Mouse (Mus musculus) midbrain, embryonic 10.5 days (tissue): Measurements from ENCODE around the gene Cdrt4. TPM values are rescaled to one million over a fixed set of nuclear protein-coding genes. Genes with fewer than 3 reads are reported as not detected.

Source experiments
- DNase-seq: peaks from one replicate; pipeline ENCODE4 v3.0.0-alpha.2; 2017; ENCODE audit warnings: low spot score
- H3K27ac ChIP-seq: fragments of 300-500 bp; sonication (generic); replicated peaks from 2 replicates; pipeline ENCODE4 v1.5.1; 2016; ENCODE audit warnings: mild to moderate bottlenecking
- H3K27me3 ChIP-seq: fragments of 300-500 bp; sonication (generic); 2 replicates; pipeline ENCODE4 v1.6.1; 2016; ENCODE audit warnings: low read depth, mild to moderate bottlenecking; ENCODE audit not compliant: poor library complexity, severe bottlenecking
- H3K36me3 ChIP-seq: fragments of 300-500 bp; sonication (generic); 2 replicates; pipeline ENCODE4 v1.6.1; 2016; ENCODE audit warnings: mild to moderate bottlenecking, moderate library complexity
- H3K4me1 ChIP-seq: fragments of 300-500 bp; sonication (generic); 2 replicates; pipeline ENCODE4 v1.6.1; 2016
- H3K4me3 ChIP-seq: fragments of 300-500 bp; sonication (generic); 2 replicates; pipeline ENCODE4 v1.5.1; 2016; ENCODE audit warnings: mild to moderate bottlenecking, moderate library complexity
- H3K9me3 ChIP-seq: fragments of 300-500 bp; sonication (generic); replicated peaks from 2 replicates; pipeline ENCODE4 v1.6.1; 2016; ENCODE audit warnings: mild to moderate bottlenecking
- WGBS: fragments of 180-500 bp; shearing (Covaris S2); methylation state at CpG from one replicate; pipeline ENCODE4 v1.1.7; 2016; 5-methylcytosine and 5-hydroxymethylcytosine counted together
- polyA plus RNA-seq: library from polyadenylated mRNA; unstranded; fragments of >200 nt; fragmentation: Nextera tagmentation; extraction: Ambion mirVana; gene quantifications from 2 replicates; pipeline ENCODE4 v1.2.1, GENCODE M21; 2016

Gene Cdrt4
- polyA plus RNA-seq, result not detected in 2 replicates

DNA sequence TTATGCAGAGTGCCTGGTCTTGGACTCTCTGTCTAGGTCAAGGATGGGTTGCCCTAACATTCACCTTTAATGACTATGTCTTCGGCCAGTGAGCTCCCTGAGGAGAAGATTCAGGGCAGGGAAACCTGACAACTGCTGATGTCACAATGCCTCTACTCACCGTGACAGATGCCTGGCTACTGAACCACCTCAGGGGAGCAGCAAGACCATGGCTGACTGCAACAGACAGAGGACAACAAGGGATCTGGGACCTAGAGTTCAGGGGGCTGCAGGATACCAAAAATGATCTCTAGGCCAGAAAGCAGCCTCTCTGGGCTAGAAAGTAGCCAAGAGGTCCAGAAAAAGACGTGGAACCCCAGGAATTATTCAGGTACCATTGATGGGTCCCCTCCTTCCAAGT lies at the start of gene Cdrt4:
Cdrt4 (plus strand) TSS at position 182 of the 400 bp plus-strand sequence.
- 79% methylated on average over 3 of the region's 3 CpGs for WGBS
- H3K9me3 ChIP-seq, result peaks cover 12% of the 10 kb centered on the region; the same call in 1 of the 2 replicates

DNA sequence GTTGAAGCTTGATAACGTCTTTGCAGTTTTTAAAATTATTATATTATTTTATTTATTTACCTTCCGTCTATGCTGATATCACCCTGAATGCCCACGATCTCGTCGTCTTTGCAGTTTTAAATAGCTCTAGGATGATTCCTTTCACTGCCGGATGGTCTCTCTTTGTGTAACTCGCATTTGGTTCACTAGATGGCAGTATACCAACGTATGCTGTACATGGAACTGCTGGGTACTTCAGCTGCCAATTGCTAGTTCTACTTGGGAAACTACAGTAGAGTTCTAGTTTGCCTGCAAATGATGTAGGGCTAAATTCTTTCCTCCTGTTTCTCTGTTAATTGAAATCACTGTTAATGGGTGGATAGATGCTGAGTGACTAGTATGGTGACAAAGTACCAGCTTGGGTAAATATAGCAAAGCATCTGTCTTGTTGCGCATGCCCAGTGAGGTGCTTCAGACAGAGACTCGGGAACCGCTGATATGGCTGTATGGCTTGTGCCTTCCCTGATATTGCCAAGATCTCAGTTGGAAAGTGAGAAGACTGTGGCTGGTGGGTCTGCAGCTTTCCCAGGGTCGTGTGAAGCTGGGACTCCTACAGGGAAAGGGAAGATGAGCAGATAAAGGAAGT lies 49.2 kb upstream of the Cdrt4 start:
- H3K4me3 ChIP-seq, result no peak overlapping the region
- peak; percentile 33 for DNase-seq
- H3K27ac ChIP-seq, result no peak overlapping the region
- no peaks in the 10 kb centered on the region for H3K27me3 ChIP-seq
- no peaks in the 10 kb centered on the region for H3K36me3 ChIP-seq
- H3K4me1 ChIP-seq, result peaks cover 5% of the 10 kb centered on the region; the same call in 1 of the 2 replicates
- H3K9me3 ChIP-seq, result no peaks in the 10 kb centered on the region
- 40% methylated on average over 12 of the region's 12 CpGs for WGBS

More for the DNA sequence above, at the start of gene Cdrt4:
- no peak within 1 kb of the TSS for H3K27ac ChIP-seq
- no peak for DNase-seq
- no peaks in the 10 kb centered on the region for H3K4me1 ChIP-seq
- no peaks in the 10 kb centered on the region for H3K36me3 ChIP-seq
- H3K27me3 ChIP-seq, result no peaks in the 10 kb centered on the region
- H3K4me3 ChIP-seq, result no peak within 1 kb of the TSS

DNA sequence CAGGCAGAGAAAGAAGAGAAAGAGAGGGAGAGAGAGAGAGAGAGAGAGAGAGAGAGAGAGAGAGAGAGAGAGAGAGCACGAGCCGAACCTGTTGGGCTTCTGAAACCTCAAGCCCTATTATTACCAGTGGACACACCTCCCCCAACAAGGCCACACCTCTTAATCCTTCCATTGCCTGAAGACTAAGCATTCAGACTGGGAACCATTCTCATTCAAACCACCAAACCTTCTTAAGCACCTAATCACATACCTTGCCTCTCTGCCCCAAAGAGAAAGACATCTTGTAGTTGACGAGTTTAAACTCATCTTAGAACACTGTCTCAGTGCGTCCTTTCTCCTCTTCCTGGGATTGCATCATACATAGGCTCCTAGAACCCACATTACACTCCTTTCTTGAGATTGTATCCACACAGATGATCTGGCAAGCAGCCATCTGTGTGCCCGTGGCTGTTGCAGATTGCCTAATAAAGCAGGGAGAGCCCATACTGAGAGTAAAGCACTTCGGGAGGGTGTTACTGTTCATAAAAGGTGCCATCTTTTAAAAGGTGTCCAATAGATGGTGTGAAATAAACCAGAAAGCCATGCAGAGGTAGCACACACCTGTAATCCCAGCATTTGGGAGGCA lies 47.0 kb upstream of the Cdrt4 start:
- H3K4me3 ChIP-seq, result no peak overlapping the region
- WGBS, result 57% methylated on average over 6 of the region's 6 CpGs
- no peaks in the 10 kb centered on the region for H3K9me3 ChIP-seq
- H3K27ac ChIP-seq, result no peak overlapping the region
- no peaks in the 10 kb centered on the region for H3K4me1 ChIP-seq
- DNase-seq, result no peak
- H3K27me3 ChIP-seq, result no peaks in the 10 kb centered on the region
- H3K36me3 ChIP-seq, result no peaks in the 10 kb centered on the region

DNA sequence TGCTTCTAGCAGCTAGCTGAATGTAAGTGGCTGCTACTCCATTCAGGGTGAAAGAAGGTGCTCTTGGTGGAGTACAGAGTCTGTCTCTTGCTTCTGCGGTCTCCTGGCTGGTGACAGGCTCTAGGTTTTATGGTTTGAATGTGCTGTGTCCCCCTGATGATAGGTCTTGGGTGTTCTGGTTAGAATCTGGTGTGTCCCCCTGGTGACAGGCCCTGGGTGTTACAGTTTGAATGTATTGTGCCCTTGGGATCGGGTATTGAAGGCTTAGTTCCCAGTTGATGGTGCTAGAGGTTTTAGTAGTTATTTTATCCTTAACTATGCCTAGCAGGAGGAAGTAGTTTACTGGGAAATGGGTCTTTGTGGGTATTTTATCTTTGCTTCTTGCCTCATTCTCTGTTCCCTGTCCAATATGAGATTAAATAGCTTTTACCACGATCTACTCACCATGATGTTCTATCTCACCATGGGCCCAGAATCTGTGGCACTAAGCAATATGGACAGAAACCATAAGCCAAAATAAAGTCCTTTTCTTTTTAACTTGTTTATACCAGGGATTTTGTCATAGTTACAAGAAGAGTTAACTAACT lies 41.2 kb upstream of the Cdrt4 start:
- H3K27me3 ChIP-seq, result no peaks in the 10 kb centered on the region
- 73% methylated on average over 3 of the region's 3 CpGs for WGBS
- H3K4me1 ChIP-seq, result peaks cover 10% of the 10 kb centered on the region
- H3K4me3 ChIP-seq, result no peak overlapping the region
- no peak overlapping the region for H3K27ac ChIP-seq
- H3K9me3 ChIP-seq, result no peaks in the 10 kb centered on the region
- no peaks in the 10 kb centered on the region for H3K36me3 ChIP-seq
- no peak for DNase-seq

DNA sequence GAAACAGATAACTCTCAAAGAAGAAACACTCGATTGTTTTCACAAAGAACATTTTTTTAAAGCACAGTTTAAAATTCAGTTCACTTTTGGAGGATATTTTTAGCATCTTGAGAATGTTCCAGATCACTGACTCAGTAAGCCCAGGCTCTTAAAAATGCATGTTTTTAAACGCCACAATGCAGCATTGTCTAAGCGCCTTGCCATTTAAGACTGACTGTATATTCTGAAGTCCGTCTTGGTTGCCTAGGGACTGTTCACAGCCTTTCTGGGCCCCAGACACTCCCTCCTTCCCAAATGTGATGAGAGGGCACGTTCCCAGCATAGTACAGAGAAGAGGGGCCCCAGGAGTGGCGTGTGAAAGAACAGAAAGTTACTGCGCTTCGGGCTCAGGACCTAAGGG lies 39.6 kb upstream of the Cdrt4 start:
- no peak overlapping the region for H3K4me3 ChIP-seq
- WGBS, result 60% methylated on average over 8 of the region's 8 CpGs
- H3K27ac ChIP-seq, result peak overlapping the region; percentile 63
- H3K36me3 ChIP-seq, result no peaks in the 10 kb centered on the region
- no peak for DNase-seq
- H3K4me1 ChIP-seq, result peaks cover 10% of the 10 kb centered on the region
- H3K9me3 ChIP-seq, result no peaks in the 10 kb centered on the region
- H3K27me3 ChIP-seq, result no peaks in the 10 kb centered on the region

DNA sequence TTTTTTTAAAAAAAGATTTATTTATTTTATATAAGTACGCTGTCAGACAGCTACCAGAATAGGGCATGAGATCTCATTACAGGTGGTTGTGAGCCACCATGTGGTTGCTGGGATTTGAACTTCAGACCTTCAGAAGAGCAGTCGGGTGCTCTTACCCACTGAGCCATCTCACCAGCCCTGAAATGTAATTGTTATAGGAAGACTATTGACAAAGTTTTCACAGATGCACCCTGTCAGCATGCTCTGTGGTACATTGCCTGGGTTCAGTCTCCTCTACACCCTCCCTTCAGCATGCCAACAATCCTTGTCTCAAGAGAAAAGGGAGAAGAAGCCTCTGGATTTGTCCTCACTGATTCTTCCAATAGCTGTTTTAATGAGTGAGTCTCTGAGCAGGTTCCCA lies 37.9 kb upstream of the Cdrt4 start:
- no peak overlapping the region for H3K27ac ChIP-seq
- H3K9me3 ChIP-seq, result no peaks in the 10 kb centered on the region
- H3K4me1 ChIP-seq, result peaks cover 19% of the 10 kb centered on the region
- H3K36me3 ChIP-seq, result no peaks in the 10 kb centered on the region
- WGBS, result 85% methylated on average over 2 of the region's 2 CpGs
- no peak overlapping the region for H3K4me3 ChIP-seq
- no peaks in the 10 kb centered on the region for H3K27me3 ChIP-seq
- no peak for DNase-seq

DNA sequence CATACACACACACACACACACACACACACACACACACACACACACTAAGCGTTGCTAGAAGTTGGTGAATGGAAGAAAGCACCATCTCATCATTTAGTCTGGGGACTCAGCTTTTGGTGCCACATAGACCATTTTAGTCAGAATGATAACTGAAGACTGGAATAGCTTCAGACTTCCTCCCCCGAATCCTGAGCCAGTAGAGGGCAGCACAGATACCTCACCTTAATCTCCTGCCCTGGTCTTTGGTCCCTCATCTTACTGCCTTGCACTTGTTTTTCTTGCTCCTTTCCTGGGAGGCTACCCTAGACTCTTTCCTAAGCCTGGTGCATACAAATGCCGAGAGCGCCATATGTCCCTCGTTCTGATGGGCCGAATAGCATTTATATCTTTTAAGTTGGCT lies 36.5 kb upstream of the Cdrt4 start:
- H3K4me3 ChIP-seq, result no peak overlapping the region
- no peak for DNase-seq
- H3K4me1 ChIP-seq, result peaks cover 19% of the 10 kb centered on the region
- 65% methylated on average over 6 of the region's 6 CpGs for WGBS
- no peaks in the 10 kb centered on the region for H3K27me3 ChIP-seq
- H3K9me3 ChIP-seq, result no peaks in the 10 kb centered on the region; the same call in 1 of the 2 replicates
- no peaks in the 10 kb centered on the region for H3K36me3 ChIP-seq
- H3K27ac ChIP-seq, result no peak overlapping the region

DNA sequence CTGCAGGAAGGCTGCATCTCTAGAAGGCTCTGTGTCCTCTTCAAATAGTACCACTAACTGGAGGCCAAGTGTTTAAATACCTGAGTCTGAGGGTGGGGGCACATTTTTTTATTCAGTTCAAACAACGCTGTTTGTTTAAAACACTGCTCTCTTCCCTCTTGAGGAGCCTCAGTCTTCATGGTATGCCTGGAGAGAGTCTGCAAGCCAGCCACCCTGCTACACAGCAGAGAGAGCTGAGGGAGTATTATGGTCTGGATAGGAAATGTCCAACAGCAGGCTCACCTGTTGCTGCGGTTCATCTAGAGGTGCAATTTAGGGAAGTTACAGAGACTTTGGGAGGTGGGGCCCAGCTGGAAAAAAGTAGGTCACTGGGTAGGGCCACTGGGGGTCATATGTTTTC lies 35.5 kb upstream of the Cdrt4 start:
- no peak for DNase-seq
- Histone ChIP-seq H3K27me3 (no peaks in the 10 kb centered on the region), H3K36me3 (no peaks in the 10 kb centered on the region), H3K4me3 (no peak overlapping the region), H3K9me3 (no peaks in the 10 kb centered on the region; the same call in 1 of the 2 replicates), H3K27ac (no peak overlapping the region), H3K4me1 (peaks cover 19% of the 10 kb centered on the region)
- WGBS, result 88% methylated on average over 2 of the region's 2 CpGs

DNA sequence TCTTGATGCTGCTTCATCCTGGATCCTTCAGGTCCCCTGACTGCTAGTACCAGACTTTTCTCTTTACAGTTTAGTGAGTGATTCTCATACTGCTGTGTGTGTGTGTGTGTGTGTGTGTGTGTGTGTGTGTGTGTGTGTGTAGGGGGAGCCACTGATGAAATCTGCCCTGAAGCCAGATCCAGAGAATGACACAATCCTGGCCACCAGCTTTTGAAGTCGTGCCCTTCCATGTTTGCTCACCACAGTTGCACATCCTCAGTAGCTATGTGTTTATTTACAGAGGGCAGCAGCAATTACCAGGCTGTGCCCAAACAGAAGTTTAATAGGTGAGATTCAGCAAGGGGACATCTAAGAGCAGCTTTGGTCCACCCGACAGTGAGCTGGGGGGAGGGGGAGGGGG lies 34.2 kb upstream of the Cdrt4 start:
- Histone ChIP-seq H3K27ac (no peak overlapping the region), H3K36me3 (no peaks in the 10 kb centered on the region), H3K4me3 (no peak overlapping the region), H3K9me3 (no peaks in the 10 kb centered on the region; the same call in 1 of the 2 replicates), H3K4me1 (peaks cover 22% of the 10 kb centered on the region), H3K27me3 (no peaks in the 10 kb centered on the region)
- WGBS, result 41% methylated on average over 2 of the region's 2 CpGs
- no peak for DNase-seq

DNA sequence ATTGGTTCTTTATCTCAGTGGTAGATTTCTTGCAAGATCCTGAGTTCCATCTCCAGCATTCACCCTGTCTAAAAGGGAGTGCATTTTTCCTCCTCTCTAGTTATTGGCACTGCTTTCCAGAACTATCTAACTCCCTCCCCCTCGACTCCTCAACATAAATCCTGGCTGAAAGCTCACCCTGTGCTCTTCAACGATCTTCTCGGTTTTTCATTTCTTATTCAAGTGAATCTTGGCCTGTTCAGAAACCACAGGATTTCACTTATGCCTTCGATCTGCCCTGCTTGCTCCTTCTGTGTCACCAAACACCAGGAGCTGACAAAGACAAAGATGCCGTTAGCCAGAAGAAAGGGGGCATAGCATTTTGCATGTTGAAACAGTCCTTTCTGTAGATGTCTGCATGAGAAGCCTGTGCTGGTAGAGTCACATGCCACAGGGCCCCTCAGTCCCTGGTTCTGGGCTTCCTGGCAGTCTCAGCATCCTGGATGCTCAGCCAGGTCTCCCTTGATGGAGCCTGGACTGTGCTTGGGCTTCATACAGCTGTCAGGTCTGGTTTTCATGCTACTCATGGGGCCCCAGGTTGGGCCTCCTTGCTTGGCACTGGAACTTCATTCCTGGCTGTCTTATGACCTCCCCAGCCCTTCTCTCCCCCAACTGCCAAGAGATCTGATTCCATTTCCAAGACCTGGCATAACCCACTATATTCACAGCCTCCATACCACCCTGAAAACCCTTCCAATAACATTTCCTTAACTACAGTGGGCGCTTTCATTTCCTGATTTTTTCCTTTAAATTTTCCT lies 30.8 kb upstream of the Cdrt4 start:
- 79% methylated on average over 6 of the region's 6 CpGs for WGBS
- H3K4me3 ChIP-seq, result no peak overlapping the region
- DNase-seq, result peak; percentile 16

DNA sequence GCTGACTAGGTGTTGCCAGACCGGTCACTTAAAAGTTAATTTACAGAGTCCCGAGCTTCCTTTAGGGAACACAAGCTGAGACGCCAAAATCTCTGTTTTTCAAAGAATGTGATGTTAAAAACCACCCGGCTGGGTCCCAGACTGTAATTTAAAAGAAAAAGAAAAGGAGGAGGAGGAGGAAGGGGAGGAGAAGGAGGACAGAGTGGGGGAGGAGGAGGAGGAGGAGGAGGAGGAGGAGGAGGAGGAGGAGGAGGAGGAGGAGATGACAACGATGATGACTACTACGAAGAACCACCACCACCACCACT lies 30.3 kb upstream of the Cdrt4 start:
- Histone ChIP-seq H3K27me3 (no peaks in the 10 kb centered on the region), H3K9me3 (no peaks in the 10 kb centered on the region; the same call in 1 of the 2 replicates), H3K36me3 (no peaks in the 10 kb centered on the region), H3K4me1 (peaks cover 22% of the 10 kb centered on the region), H3K4me3 (peak overlapping the region; percentile 47), H3K27ac (no peak overlapping the region)
- WGBS, result 24% methylated on average over 6 of the region's 6 CpGs
- DNase-seq, result no peak

More for the DNA sequence above, 30.8 kb upstream of the Cdrt4 start:
- Histone ChIP-seq H3K4me1 (peaks cover 22% of the 10 kb centered on the region), H3K36me3 (no peaks in the 10 kb centered on the region), H3K27me3 (no peaks in the 10 kb centered on the region), H3K27ac (no peak overlapping the region), H3K9me3 (no peaks in the 10 kb centered on the region; the same call in 1 of the 2 replicates)

DNA sequence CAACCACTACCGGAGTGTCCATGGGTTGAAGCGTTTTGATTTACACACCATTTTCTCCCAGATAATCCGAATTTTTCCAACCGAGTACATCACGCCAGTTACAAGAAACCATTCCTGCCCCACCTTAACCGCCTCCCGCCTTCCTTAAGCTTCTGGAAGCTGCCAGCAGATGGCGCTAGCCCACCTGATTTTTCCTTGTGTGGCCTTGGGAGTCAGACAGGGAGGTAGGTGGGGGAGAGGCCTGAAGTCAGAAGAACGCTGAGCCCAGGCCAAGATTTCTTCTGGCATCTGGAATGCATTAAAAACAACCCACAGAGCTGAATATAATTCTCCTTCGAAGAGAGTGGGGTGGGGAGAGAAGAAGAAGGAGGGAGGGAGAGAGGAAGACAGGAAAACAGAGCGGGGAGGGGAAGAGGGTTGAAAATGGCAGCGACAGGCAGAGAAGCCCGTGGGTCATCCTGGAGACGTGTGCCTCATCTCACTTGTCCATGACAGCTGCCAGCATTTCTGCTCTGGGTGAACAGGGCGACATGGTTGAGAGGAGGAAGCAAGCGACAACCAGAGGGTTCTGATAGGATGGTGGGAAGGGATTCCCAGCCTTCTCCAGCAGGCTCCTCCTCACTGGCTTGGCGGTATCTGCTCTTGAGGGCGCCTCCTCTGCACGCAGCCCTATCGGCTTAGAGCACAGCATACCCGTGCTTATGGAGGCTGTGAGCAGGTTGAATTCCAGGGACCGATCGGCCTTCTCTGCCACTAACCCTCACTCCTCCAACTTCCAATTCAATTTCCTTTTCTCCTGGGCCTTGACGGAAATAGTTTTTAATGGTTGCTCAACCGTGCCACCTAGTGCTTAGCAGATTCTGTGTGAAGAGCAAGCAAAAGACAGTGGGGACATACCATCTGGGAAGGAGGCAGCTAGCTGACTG lies 29.7 kb upstream of the Cdrt4 start:
- Histone ChIP-seq H3K4me1 (peaks cover 22% of the 10 kb centered on the region), H3K9me3 (no peaks in the 10 kb centered on the region; the same call in 1 of the 2 replicates), H3K27me3 (no peaks in the 10 kb centered on the region), H3K36me3 (no peaks in the 10 kb centered on the region), H3K4me3 (peak overlapping the region; percentile 47), H3K27ac (peak overlapping the region; percentile 71)
- DNase-seq, result peak; percentile 91
- WGBS, result 36% methylated on average over 25 of the region's 25 CpGs
